Mouse (Mus musculus): ENCODE measurements around the gene Myh7b. TPM values are rescaled to one million over a fixed set of nuclear protein-coding genes. Genes with fewer than 3 reads are reported as not detected.

The Myh7b gene
- polyA plus RNA-seq, 1 experiment from 2014 or later = 2.5 TPM

DNA sequence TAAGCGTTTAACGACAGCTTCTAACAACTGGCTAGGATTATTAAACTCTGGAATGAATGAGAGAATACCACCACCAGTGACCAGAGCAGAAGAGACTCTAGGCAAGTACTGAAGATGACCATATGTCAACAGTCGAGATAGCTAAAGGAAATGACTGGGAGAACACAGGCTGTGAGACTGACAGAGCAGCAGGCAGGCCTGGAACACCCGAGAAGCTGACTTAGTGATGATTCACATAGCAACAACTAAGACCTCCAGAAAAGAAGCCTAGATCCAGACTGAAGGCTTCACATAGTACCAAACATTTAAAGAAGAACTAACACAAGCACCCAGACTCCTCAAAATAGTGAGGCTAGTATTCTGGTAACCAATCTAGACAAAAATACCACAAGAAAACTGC lies 64.1 kb downstream of the Myh7b start:
- 63% methylated on average over 4 of the region's 4 CpGs for WGBS
- Histone ChIP-seq H3K9me3 (no peaks in the 10 kb centered on the region), H3K4me2 (no peak overlapping the region), H3K27me3 (no peaks in the 10 kb centered on the region), H3K4me1 (no peaks in the 10 kb centered on the region), H3K4me3 (no peak overlapping the region), H3K36me3 (peaks cover 30% of the 10 kb centered on the region), H3K27ac (no peak overlapping the region), H3K9ac (no peak overlapping the region)
- ATAC-seq (ENCODE audit: insufficient number of reproducible peaks, low FRiP score, low TSS enrichment, low read depth) = no peak

DNA sequence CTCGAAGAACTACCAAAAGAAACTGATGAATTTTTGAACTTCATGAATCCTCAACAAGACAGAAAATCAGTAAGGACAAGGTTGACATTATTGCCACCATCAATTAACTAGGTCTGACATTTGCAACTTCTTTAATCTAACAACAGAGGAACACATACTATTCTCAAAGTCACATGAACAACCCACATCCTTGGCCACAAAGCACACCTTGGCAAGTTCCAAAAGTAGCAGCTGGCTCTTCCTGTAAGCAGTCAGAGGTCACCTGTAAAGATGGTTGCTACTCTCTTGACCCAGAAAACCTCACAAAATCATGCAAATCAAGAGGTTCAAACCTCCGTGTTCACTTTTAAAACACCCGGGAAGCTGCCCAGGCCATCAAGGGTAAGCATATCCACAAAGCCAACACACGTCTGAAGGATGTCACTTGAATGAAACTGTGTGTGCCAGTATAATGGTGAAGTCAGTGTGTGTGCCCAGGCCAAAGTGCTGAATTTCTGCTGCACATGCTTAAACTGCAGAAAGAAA lies 68.6 kb downstream of the Myh7b start:
- Histone ChIP-seq H3K27ac (no peak overlapping the region), H3K4me2 (no peak overlapping the region), H3K4me1 (0 out of 2 replicates have a peak, but pooled peaks cover 3% of the 10 kb centered on the region), H3K27me3 (no peaks in the 10 kb centered on the region), H3K9ac (no peak overlapping the region), H3K36me3 (peaks cover 6% of the 10 kb centered on the region; the same call in 1 of the 2 replicates), H3K4me3 (no peak overlapping the region), H3K9me3 (no peaks in the 10 kb centered on the region)
- WGBS = 91% methylated on average over 4 of the region's 4 CpGs
- no peak for ATAC-seq (ENCODE audit: insufficient number of reproducible peaks, low FRiP score, low TSS enrichment, low read depth)

DNA sequence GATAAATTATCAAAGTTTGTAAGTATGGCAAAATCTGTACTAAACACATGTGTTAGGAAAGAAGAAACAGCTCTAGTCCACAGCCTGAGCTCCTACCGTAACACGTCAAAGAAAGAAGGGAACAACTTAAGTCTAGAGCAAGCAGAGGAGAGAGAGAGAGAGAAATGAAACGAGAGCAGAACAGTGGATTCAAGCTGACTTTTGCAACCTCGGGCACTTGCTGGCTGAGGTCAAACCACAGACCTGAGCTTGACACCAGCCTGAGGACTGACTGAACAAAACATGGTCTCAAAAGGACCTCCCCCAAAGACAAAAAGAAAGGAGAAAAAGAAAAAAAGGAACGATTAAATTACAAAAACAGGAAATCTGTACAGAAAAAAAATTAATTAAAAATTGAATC lies 69.6 kb downstream of the Myh7b start:
- 67% methylated on average over 5 of the region's 5 CpGs for WGBS
- ATAC-seq (ENCODE audit: insufficient number of reproducible peaks, low FRiP score, low TSS enrichment, low read depth) = no peak

DNA sequence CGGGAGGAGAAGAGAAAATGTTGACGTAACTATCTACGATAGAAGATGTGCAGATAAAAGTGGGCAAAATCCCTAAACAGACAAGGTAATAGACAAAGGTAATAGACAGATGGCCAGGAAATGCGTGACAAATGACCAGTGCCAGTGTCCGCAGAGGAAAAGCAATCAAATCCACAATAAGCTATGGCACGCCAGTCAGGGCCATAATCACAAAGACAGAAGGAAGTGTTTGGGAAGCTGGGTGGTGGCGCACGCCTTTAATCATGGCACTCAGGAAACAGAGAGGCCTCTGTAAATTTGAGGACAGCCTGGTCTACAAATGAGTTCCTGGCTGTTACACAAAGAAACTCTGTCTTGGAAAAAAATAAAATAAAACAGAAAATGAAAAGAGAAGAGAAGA lies 70.2 kb downstream of the Myh7b start:
- no peak overlapping the region for H3K4me2 ChIP-seq
- H3K4me3 ChIP-seq = no peak overlapping the region
- H3K27me3 ChIP-seq = no peaks in the 10 kb centered on the region
- H3K9me3 ChIP-seq = no peaks in the 10 kb centered on the region
- H3K36me3 ChIP-seq = peaks cover 12% of the 10 kb centered on the region; the same call in 1 of the 2 replicates
- H3K9ac ChIP-seq = no peak overlapping the region
- no peak for ATAC-seq (ENCODE audit: insufficient number of reproducible peaks, low FRiP score, low TSS enrichment, low read depth)
- 0 out of 2 replicates have a peak, but pooled peaks cover 5% of the 10 kb centered on the region for H3K4me1 ChIP-seq
- 73% methylated on average over 8 of the region's 8 CpGs for WGBS
- no peak overlapping the region for H3K27ac ChIP-seq

More for the DNA sequence above, 69.6 kb downstream of the Myh7b start:
- Histone ChIP-seq H3K4me2 (no peak overlapping the region), H3K27me3 (no peaks in the 10 kb centered on the region), H3K4me3 (no peak overlapping the region), H3K36me3 (peaks cover 8% of the 10 kb centered on the region; the same call in 1 of the 2 replicates), H3K27ac (no peak overlapping the region), H3K9ac (no peak overlapping the region), H3K9me3 (no peaks in the 10 kb centered on the region), H3K4me1 (0 out of 2 replicates have a peak, but pooled peaks cover 3% of the 10 kb centered on the region)

DNA sequence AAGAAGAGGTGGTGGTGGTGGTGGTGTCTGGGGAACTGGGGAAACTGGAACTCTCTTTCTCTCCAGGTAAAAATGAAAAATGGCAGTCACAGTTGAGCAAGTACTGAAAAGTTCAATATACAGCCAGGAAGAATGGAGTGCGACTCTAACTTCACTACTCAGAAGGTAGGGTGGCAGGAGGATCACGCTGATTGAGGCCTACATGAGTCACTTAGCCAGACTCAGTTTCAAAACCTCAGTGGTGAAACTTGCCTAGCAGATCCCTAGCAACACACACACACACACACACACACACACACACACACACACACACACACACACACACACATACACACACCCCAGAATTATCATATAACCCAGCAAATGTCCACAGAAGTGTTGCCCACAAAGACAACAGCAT lies 70.9 kb downstream of the Myh7b start:
- no peak for ATAC-seq (ENCODE audit: insufficient number of reproducible peaks, low FRiP score, low TSS enrichment, low read depth)
- no peak overlapping the region for H3K4me2 ChIP-seq
- H3K27me3 ChIP-seq = no peaks in the 10 kb centered on the region
- H3K4me3 ChIP-seq = no peak overlapping the region
- H3K9ac ChIP-seq = no peak overlapping the region
- 0 out of 2 replicates have a peak, but pooled peaks cover 5% of the 10 kb centered on the region for H3K4me1 ChIP-seq
- H3K36me3 ChIP-seq = peaks cover 14% of the 10 kb centered on the region; the same call in 1 of the 2 replicates
- no peak overlapping the region for H3K27ac ChIP-seq
- no peaks in the 10 kb centered on the region for H3K9me3 ChIP-seq
- 73% methylated on average over 2 of the region's 2 CpGs for WGBS

DNA sequence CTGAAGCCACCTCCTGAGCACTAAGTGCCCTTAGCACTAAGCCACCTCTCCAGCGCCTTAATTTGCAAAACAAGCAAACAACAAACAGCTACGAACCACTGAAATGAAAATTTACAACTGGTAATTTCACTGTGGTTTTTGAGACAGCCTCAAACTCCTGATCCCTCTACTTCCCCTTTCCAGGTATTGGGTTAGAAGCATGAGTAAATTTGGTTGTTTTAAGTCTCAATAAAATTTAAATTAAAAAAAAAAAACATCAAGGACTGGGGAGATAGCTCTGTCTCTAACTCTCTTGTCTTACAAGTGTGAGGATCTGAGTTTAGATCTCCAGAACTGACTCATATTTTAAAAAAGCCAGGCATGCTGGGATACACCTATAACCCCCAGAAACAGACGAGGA lies 72.1 kb downstream of the Myh7b start:
- H3K9me3 ChIP-seq = no peaks in the 10 kb centered on the region
- 52% methylated on average over 3 of the region's 3 CpGs for WGBS

DNA sequence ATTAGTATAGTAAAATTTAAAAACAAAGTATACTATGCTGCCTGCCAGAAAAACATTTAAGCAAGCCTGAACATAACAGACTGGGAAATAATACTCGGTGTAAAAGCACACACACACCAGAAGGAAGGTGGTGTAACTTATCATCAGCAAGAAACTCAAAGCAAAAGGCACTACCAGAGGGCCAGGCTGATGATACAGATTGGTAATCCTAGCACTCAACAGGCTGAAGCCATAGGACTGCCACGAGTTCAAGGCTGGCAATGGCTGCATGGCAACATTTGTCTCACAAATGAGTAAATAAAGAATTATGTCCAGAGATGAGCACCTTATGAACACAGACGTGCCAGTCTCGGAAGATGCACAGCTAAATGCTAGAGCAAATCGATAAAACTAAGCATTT lies 72.8 kb downstream of the Myh7b start:
- H3K4me2 ChIP-seq = no peak overlapping the region
- H3K27me3 ChIP-seq = no peaks in the 10 kb centered on the region
- no peak overlapping the region for H3K4me3 ChIP-seq
- H3K4me1 ChIP-seq = 0 out of 2 replicates have a peak, but pooled peaks cover 5% of the 10 kb centered on the region
- H3K9me3 ChIP-seq = no peaks in the 10 kb centered on the region
- peaks cover 11% of the 10 kb centered on the region; the same call in 1 of the 2 replicates for H3K36me3 ChIP-seq
- H3K27ac ChIP-seq = no peak overlapping the region
- 93% methylated on average over 5 of the region's 5 CpGs for WGBS
- H3K9ac ChIP-seq = no peak overlapping the region
- ATAC-seq (ENCODE audit: insufficient number of reproducible peaks, low FRiP score, low TSS enrichment, low read depth) = no peak

More for the DNA sequence above, 72.1 kb downstream of the Myh7b start:
- Histone ChIP-seq H3K27me3 (no peaks in the 10 kb centered on the region), H3K9ac (no peak overlapping the region), H3K27ac (no peak overlapping the region), H3K4me1 (0 out of 2 replicates have a peak, but pooled peaks cover 5% of the 10 kb centered on the region), H3K4me2 (no peak overlapping the region), H3K4me3 (no peak overlapping the region), H3K36me3 (peaks cover 11% of the 10 kb centered on the region; the same call in 1 of the 2 replicates)
- ATAC-seq (ENCODE audit: insufficient number of reproducible peaks, low FRiP score, low TSS enrichment, low read depth) = no peak

MicroRNA genes within 50 kb of the gene (microRNA counts, 519-probe panel; counts per million panel counts)
- microRNA mmu-miR-499 = 3,087 counts per million, percentile 71 among the panel's probes with 10 or more counts

Small RNA genes lying within 50 kb of the gene (microRNA-seq; reads per million reads assigned to microRNA genes)
- gene Mir499 = 94.5 reads per million, percentile 50 among the genes with 10 or more reads in this experiment

Other genes with a start within 250 kb of the Myh7b start
- 16.7 and 20.8 TPM in 2 replicates for gene Trp53inp2, start 230.2 kb upstream of the Myh7b start, polyA plus RNA-seq (2015; fragmentation: Nextera tagmentation; extraction: Ambion mirVana)
- 13.9 and 19.2 TPM in 2 replicates for gene Ncoa6, start 137.3 kb upstream of the Myh7b start, polyA plus RNA-seq (2015; fragmentation: Nextera tagmentation; extraction: Ambion mirVana)
- gene Acss2, start 93.3 kb upstream of the Myh7b start, polyA plus RNA-seq (2015; fragmentation: Nextera tagmentation; extraction: Ambion mirVana) = 13.4 and 15.3 TPM in 2 replicates
- gene Ggt7, start 93.0 kb upstream of the Myh7b start, polyA plus RNA-seq (2015; fragmentation: Nextera tagmentation; extraction: Ambion mirVana) = 5.6 and 5.7 TPM in 2 replicates
- 26.7 and 28.3 TPM in 2 replicates for gene Gss, start 18.4 kb upstream of the Myh7b start, polyA plus RNA-seq (2015; fragmentation: Nextera tagmentation; extraction: Ambion mirVana)
- gene Trpc4ap, start 81.2 kb downstream of the Myh7b start, polyA plus RNA-seq (2015; fragmentation: Nextera tagmentation; extraction: Ambion mirVana) = 124 and 141 TPM in 2 replicates
- gene Edem2, start 118.3 kb downstream of the Myh7b start, polyA plus RNA-seq (2015; fragmentation: Nextera tagmentation; extraction: Ambion mirVana) = 33.7 and 35.5 TPM in 2 replicates
- not detected in 2 replicates for gene Gm17581, start 124.7 kb downstream of the Myh7b start, polyA plus RNA-seq (2015; fragmentation: Nextera tagmentation; extraction: Ambion mirVana)
- 6.1 and 8.4 TPM in 2 replicates for gene Procr, start 139.9 kb downstream of the Myh7b start, polyA plus RNA-seq (2015; fragmentation: Nextera tagmentation; extraction: Ambion mirVana)
- gene Mmp24, start 164.1 kb downstream of the Myh7b start, polyA plus RNA-seq (2015; fragmentation: Nextera tagmentation; extraction: Ambion mirVana) = 0.06 and 0.11 TPM in 2 replicates
- 21.5 and 21.7 TPM in 2 replicates for gene BC029722, start 208.2 kb downstream of the Myh7b start, polyA plus RNA-seq (2015; fragmentation: Nextera tagmentation; extraction: Ambion mirVana)
- 200 and 226 TPM in 2 replicates for gene Eif6, start 215.7 kb downstream of the Myh7b start, polyA plus RNA-seq (2015; fragmentation: Nextera tagmentation; extraction: Ambion mirVana)
- 2.4 and 2.5 TPM in 2 replicates for gene Fam83c, start 223.6 kb downstream of the Myh7b start, polyA plus RNA-seq (2015; fragmentation: Nextera tagmentation; extraction: Ambion mirVana)

Data from limb, embryonic 15.5 days (tissue).